Mouse (Mus musculus) forebrain, embryonic 16.5 days (tissue): ENCODE data around the gene Defb15. TPM values are rescaled to one million over a fixed set of nuclear protein-coding genes. Genes with fewer than 3 reads are reported as not detected.
A peak's percentile ranks its signal among the peaks of the same experiment; 100 is the strongest.

Experiments used
- ATAC-seq: fragments of 200-750 bp; cut with Nextera tagmentation; 2 replicates; pipeline ENCODE4 v1.8.0; 2017; ENCODE audit warnings: mild to moderate bottlenecking, moderate library complexity
- H3K27ac ChIP-seq: fragments of 300-500 bp; sonication (generic); 2 replicates; pipeline ENCODE4 v1.5.1; 2014; ENCODE audit warnings: low read length, control low read depth
- H3K27me3 ChIP-seq: fragments of 300-500 bp; sonication (generic); replicated peaks from 2 replicates; pipeline ENCODE4 v1.6.1; 2014; ENCODE audit warnings: low read length; ENCODE audit not compliant: control insufficient read depth, insufficient read depth
- H3K36me3 ChIP-seq: fragments of 300-500 bp; sonication (generic); 2 replicates; pipeline ENCODE4 v1.6.1; 2014; ENCODE audit not compliant: control insufficient read depth, insufficient read depth
- H3K4me1 ChIP-seq: fragments of 300-500 bp; sonication (generic); replicated peaks from 2 replicates; pipeline ENCODE4 v1.6.1; 2014; ENCODE audit warnings: low read length; ENCODE audit not compliant: control insufficient read depth, insufficient read depth
- H3K4me2 ChIP-seq: fragments of 300-500 bp; sonication (generic); 2 replicates; pipeline ENCODE4 v1.6.1; 2014; ENCODE audit warnings: mild to moderate bottlenecking, low read length, control low read depth
- H3K4me3 ChIP-seq: fragments of 300-500 bp; sonication (generic); replicated peaks from 2 replicates; pipeline ENCODE4 v1.5.1; 2014; ENCODE audit warnings: mild to moderate bottlenecking, low read length, control low read depth
- H3K9ac ChIP-seq: fragments of 300-500 bp; sonication (generic); replicated peaks from 2 replicates; pipeline ENCODE4 v1.6.1; 2014; ENCODE audit warnings: low read depth, low read length, control low read depth
- H3K9me3 ChIP-seq: fragments of 300-500 bp; sonication (generic); 2 replicates; pipeline ENCODE4 v1.6.1; 2016; ENCODE audit warnings: low read length; ENCODE audit not compliant: control insufficient read depth
- WGBS: fragments of 180-500 bp; shearing (Covaris S2); extraction: QIAGEN DNeasy Blood & Tissue Kit; methylation state at CpG from one replicate; pipeline ENCODE4 v1.1.7; 2014; 5-methylcytosine and 5-hydroxymethylcytosine counted together
- polyA plus RNA-seq: library from polyadenylated mRNA; unstranded; fragments of >200 nt; fragmentation: Nextera tagmentation; extraction: Ambion mirVana; gene quantifications from 2 replicates; pipeline ENCODE4 v1.2.1, GENCODE M21; 2015

The Defb15 gene
- polyA plus RNA-seq, result not detected in 2 replicates

- 95% methylated on average over 6 of the region's 6 CpGs for WGBS
Measured at GRCm38 (mm10) chr8:21932610-21933009, at the start of gene Defb15. Gene Defb15 (minus strand): TSS chr8:21932710.

GRCm38 (mm10) chr8:21981664-21982337 lies 49.3 kb upstream of the Defb15 start:
- H3K4me2 ChIP-seq, result no peak overlapping the region
- no peaks in the 10 kb centered on the region for H3K27me3 ChIP-seq
- no peaks in the 10 kb centered on the region for H3K9me3 ChIP-seq
- WGBS, result 61% methylated on average over 8 of the region's 8 CpGs
- no peak overlapping the region for H3K4me3 ChIP-seq
- H3K4me1 ChIP-seq, result no peaks in the 10 kb centered on the region
- no peak overlapping the region for H3K27ac ChIP-seq
- no peaks in the 10 kb centered on the region for H3K36me3 ChIP-seq
- no peak overlapping the region for H3K9ac ChIP-seq
- peak; percentile 68 for ATAC-seq

More at GRCm38 (mm10) chr8:21932610-21933009, at the start of gene Defb15:
- H3K4me3 ChIP-seq, result no peak within 1 kb of the TSS
- no peaks in the 10 kb centered on the region for H3K36me3 ChIP-seq
- H3K27ac ChIP-seq, result no peak within 1 kb of the TSS
- H3K4me2 ChIP-seq, result no peak within 1 kb of the TSS
- no peaks in the 10 kb centered on the region for H3K27me3 ChIP-seq
- no peaks in the 10 kb centered on the region for H3K9me3 ChIP-seq
- no peak within 1 kb of the TSS for H3K9ac ChIP-seq
- ATAC-seq, result no peak
- no peaks in the 10 kb centered on the region for H3K4me1 ChIP-seq

- Histone ChIP-seq H3K9ac (no peak overlapping the region), H3K4me1 (no peaks in the 10 kb centered on the region), H3K27me3 (no peaks in the 10 kb centered on the region), H3K9me3 (no peaks in the 10 kb centered on the region), H3K4me3 (no peak overlapping the region), H3K27ac (no peak overlapping the region), H3K4me2 (no peak overlapping the region), H3K36me3 (no peaks in the 10 kb centered on the region)
- 35% methylated on average over 4 of the region's 4 CpGs for WGBS
- peak; percentile 31; the same call in 1 of the 2 replicates for ATAC-seq
Measured at GRCm38 (mm10) chr8:21978193-21978592, 45.7 kb upstream of the Defb15 start.

- Histone ChIP-seq H3K36me3 (no peaks in the 10 kb centered on the region), H3K4me2 (no peak within 1 kb of the TSS), H3K9ac (no peak within 1 kb of the TSS), H3K27ac (no peak within 1 kb of the TSS), H3K4me3 (no peak within 1 kb of the TSS), H3K4me1 (no peaks in the 10 kb centered on the region), H3K27me3 (no peaks in the 10 kb centered on the region), H3K9me3 (no peaks in the 10 kb centered on the region)
- 91% methylated on average over 3 of the region's 3 CpGs for WGBS
- ATAC-seq, result no peak
Measured at GRCm38 (mm10) chr8:21969475-21969874, 37.0 kb upstream of the Defb15 start, which contains the start of gene Ccdc70. Gene Ccdc70 (plus strand): TSS chr8:21969775.

- H3K4me2 ChIP-seq, result no peak overlapping the region
- no peaks in the 10 kb centered on the region for H3K36me3 ChIP-seq
- H3K4me3 ChIP-seq, result no peak overlapping the region
- no peak overlapping the region for H3K9ac ChIP-seq
- no peaks in the 10 kb centered on the region for H3K9me3 ChIP-seq
- 83% methylated on average over 1 of the region's 1 CpGs for WGBS
- no peak for ATAC-seq
- H3K27ac ChIP-seq, result no peak overlapping the region
- no peaks in the 10 kb centered on the region for H3K4me1 ChIP-seq
- no peaks in the 10 kb centered on the region for H3K27me3 ChIP-seq
Measured at GRCm38 (mm10) chr8:21966646-21967045, 34.1 kb upstream of the Defb15 start.

- no peak within 1 kb of the TSS for H3K4me2 ChIP-seq
- H3K27ac ChIP-seq, result no peak within 1 kb of the TSS
- H3K4me3 ChIP-seq, result no peak within 1 kb of the TSS
- 82% methylated on average over 2 of the region's 2 CpGs for WGBS
- no peaks in the 10 kb centered on the region for H3K27me3 ChIP-seq
- H3K4me1 ChIP-seq, result no peaks in the 10 kb centered on the region
- H3K9me3 ChIP-seq, result no peaks in the 10 kb centered on the region
- ATAC-seq, result no peak
- H3K9ac ChIP-seq, result no peak within 1 kb of the TSS
- no peaks in the 10 kb centered on the region for H3K36me3 ChIP-seq
Measured at GRCm38 (mm10) chr8:21958414-21958813, 25.9 kb upstream of the Defb15 start, which contains the start of gene Fam90a1a. Gene Fam90a1a (plus strand): TSS chr8:21958714.

- no peak overlapping the region for H3K4me3 ChIP-seq
- no peaks in the 10 kb centered on the region for H3K36me3 ChIP-seq
- H3K27me3 ChIP-seq, result no peaks in the 10 kb centered on the region
- no peak overlapping the region for H3K4me2 ChIP-seq
- no peak for ATAC-seq
- 79% methylated on average over 3 of the region's 3 CpGs for WGBS
- H3K4me1 ChIP-seq, result no peaks in the 10 kb centered on the region
- H3K9me3 ChIP-seq, result no peaks in the 10 kb centered on the region
- H3K9ac ChIP-seq, result no peak overlapping the region
- H3K27ac ChIP-seq, result no peak overlapping the region
Measured at GRCm38 (mm10) chr8:21956336-21956735, 23.8 kb upstream of the Defb15 start.

- Histone ChIP-seq H3K4me1 (no peaks in the 10 kb centered on the region), H3K27me3 (no peaks in the 10 kb centered on the region), H3K4me3 (no peak overlapping the region), H3K36me3 (no peaks in the 10 kb centered on the region), H3K9ac (no peak overlapping the region), H3K4me2 (no peak overlapping the region), H3K9me3 (no peaks in the 10 kb centered on the region), H3K27ac (no peak overlapping the region)
- no peak for ATAC-seq
- 5% methylated on average over 9 of the region's 9 CpGs for WGBS
Measured at GRCm38 (mm10) chr8:21955321-21955720, 22.8 kb upstream of the Defb15 start.

GRCm38 (mm10) chr8:21947311-21948017 lies 15.0 kb upstream of the Defb15 start:
- H3K4me2 ChIP-seq, result no peak overlapping the region
- no peak overlapping the region for H3K9ac ChIP-seq
- ATAC-seq, result no peak
- no peaks in the 10 kb centered on the region for H3K27me3 ChIP-seq
- H3K4me3 ChIP-seq, result no peak overlapping the region
- no peaks in the 10 kb centered on the region for H3K36me3 ChIP-seq
- no peaks in the 10 kb centered on the region for H3K4me1 ChIP-seq
- no peak overlapping the region for H3K27ac ChIP-seq
- no peaks in the 10 kb centered on the region for H3K9me3 ChIP-seq
- 57% methylated on average over 9 of the region's 9 CpGs for WGBS
